Mouse (Mus musculus) stomach, postnatal 0 days (tissue): Measurements from ENCODE around the gene Rfx7. TPM values are rescaled to one million over a fixed set of nuclear protein-coding genes. Genes with fewer than 3 reads are reported as not detected.
"Not testable (repeated sequence)": the region's sequence is repeated elsewhere in the genome, so short reads cannot be mapped to it uniquely, and the experiment has no call there.

Experiments
- ATAC-seq: fragments of 200-750 bp; cut with Nextera tagmentation; 2 replicates; pipeline ENCODE4 v1.8.0; 2017; ENCODE audit not compliant: low FRiP score, low TSS enrichment
- DNase-seq: peaks from one replicate; pipeline ENCODE4 v3.0.0-alpha.2; 2016; ENCODE audit warnings: low spot score
- H3K27ac ChIP-seq: fragments of 300-500 bp; sonication (generic); replicated peaks from 2 replicates; pipeline ENCODE4 v1.5.1; 2014; ENCODE audit warnings: mild to moderate bottlenecking, control low read depth
- H3K27me3 ChIP-seq: fragments of 300-500 bp; sonication (generic); 2 replicates; pipeline ENCODE4 v1.6.1; 2014; ENCODE audit warnings: low read length; ENCODE audit not compliant: control insufficient read depth, insufficient read depth
- H3K36me3 ChIP-seq: fragments of 300-500 bp; sonication (generic); 2 replicates; pipeline ENCODE4 v1.6.1; 2014; ENCODE audit warnings: low read length, mixed read lengths; ENCODE audit not compliant: control insufficient read depth, insufficient read depth
- H3K4me1 ChIP-seq: fragments of 300-500 bp; sonication (generic); replicated peaks from 2 replicates; pipeline ENCODE4 v1.6.1; 2014; ENCODE audit warnings: antibody characterized with exemption; ENCODE audit not compliant: control insufficient read depth, insufficient read depth
- H3K4me2 ChIP-seq: fragments of 300-500 bp; sonication (generic); replicated peaks from 2 replicates; pipeline ENCODE4 v1.6.1; 2014; ENCODE audit warnings: low read depth, mild to moderate bottlenecking, control low read depth, moderate library complexity
- H3K4me3 ChIP-seq: fragments of 300-500 bp; sonication (generic); 2 replicates; pipeline ENCODE4 v1.5.1; 2014; ENCODE audit warnings: low read depth, low read length, control low read depth
- H3K9ac ChIP-seq: fragments of 300-500 bp; sonication (generic); 2 replicates; pipeline ENCODE4 v1.6.1; 2014; ENCODE audit warnings: mild to moderate bottlenecking, low read length, control low read depth, mixed read lengths
- H3K9me3 ChIP-seq: fragments of 300-500 bp; sonication (generic); 2 replicates; pipeline ENCODE4 v1.6.1; 2016; ENCODE audit warnings: low read length; ENCODE audit not compliant: control insufficient read depth
- CTCF ChIP-seq: IDR thresholded peaks from 2 replicates; pipeline ENCODE4 v1.5.1; 2016; ENCODE audit warnings: antibody characterized with exemption, low read depth, mild to moderate bottlenecking, moderate library complexity
- EP300 ChIP-seq: optimal IDR thresholded peaks from 2 replicates; pipeline ENCODE3; 2016; ENCODE audit warnings: antibody characterized with exemption
- WGBS: fragments of 180-500 bp; shearing (Covaris S2); extraction: QIAGEN DNeasy Blood & Tissue Kit; methylation state at CpG from one replicate; pipeline ENCODE4 v1.1.7; 2014; 5-methylcytosine and 5-hydroxymethylcytosine counted together
- polyA plus RNA-seq: library from polyadenylated mRNA; unstranded; fragments of >200 nt; fragmentation: Nextera tagmentation; extraction: Ambion mirVana; gene quantifications from 2 replicates; pipeline ENCODE4 v1.2.1, GENCODE M21; 2015

Gene Rfx7
- polyA plus RNA-seq, 1 experiment from 2014 or later = 4.5 TPM

GRCm38 (mm10) chr9:72637243-72637642 is 105.2 kb downstream of the Rfx7 start:
- Histone ChIP-seq H3K4me3 (no peak overlapping the region), H3K9me3 (no peaks in the 10 kb centered on the region), H3K36me3 (no peaks in the 10 kb centered on the region), H3K4me2 (no peak overlapping the region), H3K4me1 (peaks cover 8% of the 10 kb centered on the region; the same call in 1 of the 2 replicates), H3K27ac (no peak overlapping the region), H3K27me3 (no peaks in the 10 kb centered on the region), H3K9ac (no peak overlapping the region)
- ATAC-seq (no peak), DNase-seq (no peak)
- 84% methylated on average over 8 of the region's 8 CpGs for WGBS
- TF ChIP-seq CTCF (no peak), EP300 (no peak)

GRCm38 (mm10) chr9:72638951-72639842 is 107.2 kb downstream of the Rfx7 start:
- DNase-seq (no peak), ATAC-seq (peak; percentile 50)
- H3K36me3 ChIP-seq = no peaks in the 10 kb centered on the region
- 50% methylated on average over 9 of the region's 9 CpGs for WGBS
- H3K4me2 ChIP-seq = peak overlapping the region; percentile 50
- H3K9ac ChIP-seq = peak overlapping the region; percentile 58
- no peaks in the 10 kb centered on the region for H3K27me3 ChIP-seq
- peak overlapping the region; percentile 24; the same call in 1 of the 2 replicates for H3K4me3 ChIP-seq
- H3K27ac ChIP-seq = peak overlapping the region; percentile 97
- TF ChIP-seq EP300 (no peak), CTCF (no peak)
- H3K4me1 ChIP-seq = peaks cover 11% of the 10 kb centered on the region; the same call in 1 of the 2 replicates
- H3K9me3 ChIP-seq = no peaks in the 10 kb centered on the region

GRCm38 (mm10) chr9:72639843-72640621 is 108.0 kb downstream of the Rfx7 start:
- H3K9me3 ChIP-seq = no peaks in the 10 kb centered on the region
- 1% methylated on average over 27 of the region's 27 CpGs for WGBS
- H3K36me3 ChIP-seq = no peaks in the 10 kb centered on the region
- peaks cover 11% of the 10 kb centered on the region; the same call in 1 of the 2 replicates for H3K4me1 ChIP-seq
- H3K4me3 ChIP-seq = peak overlapping the region; percentile 24; the same call in 1 of the 2 replicates
- ATAC-seq (peak; percentile 94), DNase-seq (peak; percentile 88)
- peak overlapping the region; percentile 97 for H3K27ac ChIP-seq
- TF ChIP-seq EP300 (peak; percentile 87), CTCF (no peak)
- H3K4me2 ChIP-seq = peak overlapping the region; percentile 50
- peak overlapping the region; percentile 58 for H3K9ac ChIP-seq
- H3K27me3 ChIP-seq = no peaks in the 10 kb centered on the region

- Histone ChIP-seq H3K4me1 (peaks cover 11% of the 10 kb centered on the region; the same call in 1 of the 2 replicates), H3K4me2 (peak overlapping the region; percentile 16; the same call in 1 of the 2 replicates), H3K36me3 (no peaks in the 10 kb centered on the region), H3K27me3 (no peaks in the 10 kb centered on the region), H3K27ac (peak overlapping the region; percentile 97), H3K9me3 (no peaks in the 10 kb centered on the region), H3K4me3 (no peak overlapping the region), H3K9ac (peak overlapping the region; percentile 35; the same call in 1 of the 2 replicates)
- DNase-seq (no peak), ATAC-seq (peak; percentile 1; the same call in 1 of the 2 replicates)
- WGBS = 8% methylated on average over 7 of the region's 7 CpGs
- TF ChIP-seq EP300 (no peak), CTCF (no peak)
Observed at GRCm38 (mm10) chr9:72640642-72641041, 108.6 kb downstream of the Rfx7 start.

DNA sequence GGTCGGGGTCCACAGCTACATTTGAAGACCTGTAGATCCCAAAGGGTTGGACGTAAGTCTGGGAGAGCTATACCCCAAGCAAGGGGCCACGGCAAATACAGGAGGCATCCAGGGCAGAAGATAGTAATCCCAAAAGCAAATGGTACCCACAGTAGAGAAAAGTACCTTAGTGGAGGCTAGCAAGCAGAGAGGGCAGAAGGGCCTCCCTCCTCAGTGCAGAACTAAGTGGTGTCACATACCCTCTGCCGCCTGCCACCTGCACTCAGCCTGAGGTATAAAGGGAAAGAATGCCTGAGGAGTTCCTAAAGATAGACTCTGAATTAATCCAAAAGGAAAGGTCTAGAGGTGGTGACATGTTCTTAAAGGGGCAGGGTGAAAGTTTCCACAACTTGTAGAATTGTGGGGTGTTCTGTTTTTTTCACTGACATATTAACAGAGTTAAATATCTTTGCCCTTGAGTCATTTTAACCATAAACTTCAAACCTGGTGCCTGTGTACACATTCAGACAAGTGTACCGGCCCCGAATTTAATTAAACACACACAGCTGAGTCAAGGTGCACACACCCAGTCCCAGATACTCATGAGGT is 109.1 kb downstream of the Rfx7 start:
- TF ChIP-seq CTCF = no peak
- no peak for TF ChIP-seq EP300
- peak overlapping the region; percentile 97 for H3K27ac ChIP-seq
- H3K4me3 ChIP-seq = no peak overlapping the region
- H3K36me3 ChIP-seq = no peaks in the 10 kb centered on the region
- peak overlapping the region; percentile 35; the same call in 1 of the 2 replicates for H3K9ac ChIP-seq
- ATAC-seq (peak; percentile 33; the same call in 1 of the 2 replicates), DNase-seq (peak; percentile 36)
- H3K4me1 ChIP-seq = peaks cover 11% of the 10 kb centered on the region; the same call in 1 of the 2 replicates
- no peaks in the 10 kb centered on the region for H3K27me3 ChIP-seq
- H3K9me3 ChIP-seq = no peaks in the 10 kb centered on the region
- H3K4me2 ChIP-seq = peak overlapping the region; percentile 9; the same call in 1 of the 2 replicates
- WGBS = 50% methylated on average over 6 of the region's 6 CpGs

- Histone ChIP-seq H3K4me1 (peaks cover 11% of the 10 kb centered on the region; the same call in 1 of the 2 replicates), H3K27ac (peak overlapping the region; percentile 82; the same call in 1 of the 2 replicates)
- ATAC-seq, H3K9me3 ChIP-seq, DNase-seq, H3K9ac ChIP-seq, H3K4me2 ChIP-seq, H3K36me3 ChIP-seq, H3K4me3 ChIP-seq, H3K27me3 ChIP-seq: not testable (repeated sequence)
- 80% methylated on average over 4 of the region's 4 CpGs for WGBS
Observed at GRCm38 (mm10) chr9:72642756-72643447, 110.9 kb downstream of the Rfx7 start.
